Mouse (Mus musculus): Measurements from ENCODE around the gene Frs3.

- TF ChIP-seq GATA1 (IDR thresholded peaks at IDR 0.05; ENCODE audit: borderline replicate concordance, low read length) (no peak), CTCF (IDR thresholded peaks at IDR 0.05; ENCODE audit: low read depth, low read length) (no peak), TAL1 (conservative IDR thresholded peaks at IDR 0.05; ENCODE audit: low read depth, low read length) (no peak), POLR2AphosphoS5 (IDR thresholded peaks at IDR 0.05; ENCODE audit: insufficient replicate concordance, low read depth, low read length) (no peak), GATA2 (IDR thresholded peaks at IDR 0.05; ENCODE audit: borderline replicate concordance, low read depth, low read length) (no peak)
Observed at GRCm38 (mm10) chr17:47708972-47709371, 20.1 kb downstream of the Frs3 start.
